Mouse (Mus musculus) B cell, adult 2 months (primary cell): ENCODE data around the gene Mapk6.

Experiments used
- DNase-seq, 2 experiments: peaks; one replicate each; pipeline ENCODE4 v3.0.0; 2022

The Mapk6 gene

GRCm38 (mm10) chr9:75424358-75425150 is 14.7 kb upstream of the Mapk6 start:
- DNase-seq, result no peak

- no peak for DNase-seq
Observed at GRCm38 (mm10) chr9:75423683-75424082, 13.9 kb upstream of the Mapk6 start.

- DNase-seq, result no peak
Observed at GRCm38 (mm10) chr9:75422251-75422691, 12.5 kb upstream of the Mapk6 start.

GRCm38 (mm10) chr9:75414204-75414603 is 4.4 kb upstream of the Mapk6 start:
- peak; percentile 61 to 68 for DNase-seq

GRCm38 (mm10) chr9:75413206-75413605 is 3.4 kb upstream of the Mapk6 start:
- no peak for DNase-seq

- peak; percentile 35 to 50 for DNase-seq
Observed at GRCm38 (mm10) chr9:75411584-75411983, 1.8 kb upstream of the Mapk6 start.

- DNase-seq, result peak; percentile 19 to 30
Observed at GRCm38 (mm10) chr9:75410868-75411487, 1.2 kb upstream of the Mapk6 start.

GRCm38 (mm10) chr9:75409031-75409851 is 564 bp downstream of the Mapk6 start:
- peak; percentile 71 to 75 for DNase-seq

- no peak for DNase-seq
Observed at GRCm38 (mm10) chr9:75408204-75408826, 1.5 kb downstream of the Mapk6 start.

GRCm38 (mm10) chr9:75407803-75408202 is 2.0 kb downstream of the Mapk6 start:
- DNase-seq, result peak; percentile 40 to 44

- DNase-seq, result no peak
Observed at GRCm38 (mm10) chr9:75406121-75406520, 3.7 kb downstream of the Mapk6 start.

GRCm38 (mm10) chr9:75403520-75403919 is 6.3 kb downstream of the Mapk6 start:
- no peak for DNase-seq

GRCm38 (mm10) chr9:75401593-75402504 is 8.0 kb downstream of the Mapk6 start:
- DNase-seq, result peak; percentile 30 to 35

GRCm38 (mm10) chr9:75400639-75401038 is 9.2 kb downstream of the Mapk6 start:
- no peak for DNase-seq

- peak in 1 of 2 experiments; percentile 16 for DNase-seq
Observed at GRCm38 (mm10) chr9:75399069-75399468, 10.7 kb downstream of the Mapk6 start.

- DNase-seq, result no peak
Observed at GRCm38 (mm10) chr9:75395971-75396370, 13.8 kb downstream of the Mapk6 start.

GRCm38 (mm10) chr9:75393251-75393650 is 16.6 kb downstream of the Mapk6 start:
- DNase-seq, result no peak

GRCm38 (mm10) chr9:75385218-75385974 is 24.4 kb downstream of the Mapk6 start:
- DNase-seq, result no peak

- no peak for DNase-seq
Observed at GRCm38 (mm10) chr9:75384337-75384962, 25.4 kb downstream of the Mapk6 start.

- peak; percentile 38 to 47 for DNase-seq
Observed at GRCm38 (mm10) chr9:75383785-75384184, 26.0 kb downstream of the Mapk6 start.
